Comparison of ENCODE assay signal across 31 mouse cellular contexts in the genomic region with DNA sequence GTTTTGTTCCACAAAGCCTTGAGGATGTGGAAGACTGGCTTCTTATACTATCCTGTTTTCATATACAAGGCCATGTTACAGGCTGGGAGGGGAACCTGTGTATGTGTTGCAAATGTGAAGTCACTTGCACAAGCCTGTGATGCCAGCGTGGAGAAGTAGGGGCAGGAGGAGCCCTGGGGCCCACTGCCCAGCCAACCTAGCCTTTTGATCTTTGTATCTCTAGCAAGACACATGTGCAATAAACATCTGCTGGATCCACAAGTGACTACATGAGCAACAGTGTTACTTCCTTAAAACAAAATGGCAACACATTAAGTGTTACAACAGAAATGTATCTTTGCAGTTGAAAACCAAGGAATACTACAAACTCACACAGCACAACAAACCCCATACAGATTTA. TPM values are rescaled to one million over a fixed set of nuclear protein-coding genes. Genes with fewer than 3 reads are reported as not detected.
DNase-seq lines count a peak whose midpoint lies in the region; ATAC-seq and TF ChIP-seq lines count a peak whose summit lies in the region.
"Had no signal": no experiment of that assay in that cellular context is flagged by ENCODE, and none has a peak within 500 bp of the region (broad histone marks: within the 10 kb centered on the region; RNA-seq: fewer than 3 reads in every experiment).

No protein-coding gene starts in this region.

- intact Hi-C loops in heart, postnatal 14 days (cut with DNase I) = no loop called here

- no peaks in the 10 kb centered on the region for H3K36me3 ChIP-seq in lung, embryonic 15.5 days
- no peaks in the 10 kb centered on the region for H3K36me3 ChIP-seq in kidney, embryonic 15.5 days
- H3K36me3 ChIP-seq: embryonic facial prominence, embryonic 12.5 days; forebrain, embryonic 10.5 days; heart, embryonic 13.5 days; hindbrain, embryonic 10.5 days; hindbrain, embryonic 15.5 days; midbrain, embryonic 12.5 days; neural tube, embryonic 13.5 days had no signal

- peak; percentile 31 for DNase-seq in heart, adult 11 months
- no peak for DNase-seq in heart, postnatal 14 days
- DNase-seq in lung, adult 2 months = no peak
- DNase-seq in adrenal gland, adult 18-20 months (ENCODE audit: low spot score in 2 of 2) = no peak
- DNase-seq: adrenal gland, adult 2 months; adrenal gland, postnatal 36 days; cerebellum, adult 2 months; cerebellum, postnatal 14 days; gastrocnemius, adult 2 months; gastrocnemius, postnatal 36 days; heart, postnatal 10 days; kidney, adult 11 months; kidney, postnatal 36 days; right cerebral cortex, postnatal 14 days; thymus, postnatal 25 days had no signal

- H3K9me3 ChIP-seq in lung, embryonic 15.5 days = no peaks in the 10 kb centered on the region
- H3K9me3 ChIP-seq in kidney, embryonic 15.5 days (replicated peaks) = no peaks in the 10 kb centered on the region
- H3K9me3 ChIP-seq: embryonic facial prominence, embryonic 12.5 days; forebrain, embryonic 10.5 days; heart, embryonic 13.5 days; hindbrain, embryonic 10.5 days; hindbrain, embryonic 15.5 days; midbrain, embryonic 12.5 days; neural tube, embryonic 13.5 days had no signal

- H3K4me2 ChIP-seq in lung, embryonic 15.5 days = no peak overlapping the region
- H3K4me2 ChIP-seq in kidney, embryonic 15.5 days = no peak overlapping the region
- H3K4me2 ChIP-seq: embryonic facial prominence, embryonic 12.5 days; heart, embryonic 13.5 days; hindbrain, embryonic 15.5 days; midbrain, embryonic 12.5 days; neural tube, embryonic 13.5 days had no signal

- no peak for ATAC-seq in lung, embryonic 15.5 days (ENCODE audit: borderline replicate concordance, extremely low read depth, low FRiP score, low TSS enrichment)
- peak; percentile 20; the same call in 1 of the 2 replicates for ATAC-seq in common myeloid progenitor, adult 5-6 weeks (replicated peaks; ENCODE audit: low read depth, poor library complexity, severe bottlenecking)
- peak; percentile 66 for ATAC-seq in megakaryocyte, adult 5-6 weeks (ENCODE audit: poor library complexity, severe bottlenecking)
- no peak for ATAC-seq in kidney, embryonic 15.5 days (replicated peaks; ENCODE audit: low FRiP score)
- ATAC-seq: forebrain, embryonic 16.5 days; inflammation-experienced regulatory T-cells, adult 6 months had no signal

- H3K9ac ChIP-seq in lung, embryonic 15.5 days = no peak overlapping the region
- H3K9ac ChIP-seq in kidney, embryonic 15.5 days = no peak overlapping the region
- H3K9ac ChIP-seq: embryonic facial prominence, embryonic 12.5 days; heart, embryonic 13.5 days; hindbrain, embryonic 15.5 days; liver, embryonic 14.5 days; midbrain, embryonic 12.5 days; neural tube, embryonic 13.5 days had no signal

- 65% methylated on average over 1 of the region's 1 CpGs for WGBS in lung, embryonic 15.5 days
- WGBS in lung, adult 2 months = 75% methylated on average over 1 of the region's 1 CpGs
- 61% methylated on average over 1 of the region's 1 CpGs for WGBS in kidney, embryonic 15.5 days

- peak overlapping the region; percentile 75 for H3K27ac ChIP-seq in lung, embryonic 15.5 days
- no peak overlapping the region for H3K27ac ChIP-seq in kidney, embryonic 15.5 days
- H3K27ac ChIP-seq: embryonic facial prominence, embryonic 12.5 days; forebrain, embryonic 10.5 days; gastrocnemius, adult 2 months; heart, embryonic 13.5 days; hindbrain, embryonic 10.5 days; hindbrain, embryonic 15.5 days; layer of hippocampus, adult 2 months; liver, embryonic 14.5 days; midbrain, embryonic 12.5 days; neural tube, embryonic 13.5 days had no signal

- no peaks in the 10 kb centered on the region for H3K27me3 ChIP-seq in lung, embryonic 15.5 days
- no peaks in the 10 kb centered on the region for H3K27me3 ChIP-seq in kidney, embryonic 15.5 days
- H3K27me3 ChIP-seq: embryonic facial prominence, embryonic 12.5 days; heart, embryonic 13.5 days; hindbrain, embryonic 15.5 days; midbrain, embryonic 12.5 days; neural tube, embryonic 13.5 days had no signal

- peaks cover 32% of the 10 kb centered on the region for H3K4me1 ChIP-seq in lung, embryonic 15.5 days
- H3K4me1 ChIP-seq in lung, adult 2 months (ENCODE audit: control insufficient read depth, insufficient read depth, low read length) = 0 out of 2 replicates have a peak, but pooled peaks cover 3% of the 10 kb centered on the region
- no peaks in the 10 kb centered on the region for H3K4me1 ChIP-seq in kidney, embryonic 15.5 days
- H3K4me1 ChIP-seq: forebrain, embryonic 10.5 days; hindbrain, embryonic 10.5 days; hindbrain, embryonic 15.5 days; midbrain, embryonic 12.5 days; neural tube, embryonic 13.5 days had no signal

- TF ChIP-seq POLR2A in lung, adult 2 months (IDR thresholded peaks at IDR 0.05; ENCODE audit: borderline replicate concordance, extremely low read depth, low read depth, low read length) = no peak

- TF ChIP-seq CTCF in lung, adult 2 months (IDR thresholded peaks at IDR 0.05; ENCODE audit: insufficient read depth, low read length) = no peak

- H3K4me3 ChIP-seq in lung, embryonic 15.5 days = no peak overlapping the region
- no peak overlapping the region for H3K4me3 ChIP-seq in lung, adult 2 months (replicated peaks; ENCODE audit: extremely low read depth, low read depth, low read length)
- H3K4me3 ChIP-seq in kidney, embryonic 15.5 days (replicated peaks) = no peak overlapping the region
- H3K4me3 ChIP-seq: embryonic facial prominence, embryonic 12.5 days; forebrain, embryonic 10.5 days; gastrocnemius, adult 2 months; heart, embryonic 13.5 days; hindbrain, embryonic 10.5 days; hindbrain, embryonic 15.5 days; layer of hippocampus, adult 2 months; megakaryocyte, embryonic 14.5 days; midbrain, embryonic 12.5 days; neural tube, embryonic 13.5 days had no signal

RNA-seq across cellular contexts. Expression of a gene that starts 13.1 kb away (rescaled TPM):
- total RNA-seq in heart, postnatal 14 days (2021) = 100 to 1,000 TPM; 109 to 114 TPM
- 129 and 133 TPM in 2 replicates for polyA plus RNA-seq in lung, embryonic 15.5 days (2015; fragmentation: Nextera tagmentation; extraction: Ambion mirVana)
- 95.4 and 143 TPM in 2 replicates for polyA plus RNA-seq in lung, adult 2 months (2012; rRNA removed)
- 66.2 and 88.1 TPM in 2 replicates for total RNA-seq in common myeloid progenitor, adult 5-6 weeks (2017)
- 18.1 and 20.1 TPM in 2 replicates for total RNA-seq in megakaryocyte, adult 5-6 weeks (2015)
- 21.5 and 21.9 TPM in 2 replicates for total RNA-seq in megakaryocyte, adult 5-6 weeks (2017)
- polyA plus RNA-seq in kidney, embryonic 15.5 days (2015; fragmentation: Nextera tagmentation; extraction: Ambion mirVana) = 128 TPM in 2 replicates
- total RNA-seq in adrenal gland, adult 18-20 months (2021) = 100 to 1,000 TPM in 1 of 2 experiments, 10 to 100 TPM in 1; 93.2 to 108 TPM

Comparison
In these comparisons a context has a peak if more than half of its experiments do, and no peak if none do; other contexts are left out.
1. ATAC-seq: peak in common myeloid progenitor, adult 5-6 weeks (single experiment) and megakaryocyte, adult 5-6 weeks (single experiment); none in lung, embryonic 15.5 days (single experiment) and kidney, embryonic 15.5 days (single experiment).